9 mouse cellular contexts compared by ENCODE assay signal in the genomic region with DNA sequence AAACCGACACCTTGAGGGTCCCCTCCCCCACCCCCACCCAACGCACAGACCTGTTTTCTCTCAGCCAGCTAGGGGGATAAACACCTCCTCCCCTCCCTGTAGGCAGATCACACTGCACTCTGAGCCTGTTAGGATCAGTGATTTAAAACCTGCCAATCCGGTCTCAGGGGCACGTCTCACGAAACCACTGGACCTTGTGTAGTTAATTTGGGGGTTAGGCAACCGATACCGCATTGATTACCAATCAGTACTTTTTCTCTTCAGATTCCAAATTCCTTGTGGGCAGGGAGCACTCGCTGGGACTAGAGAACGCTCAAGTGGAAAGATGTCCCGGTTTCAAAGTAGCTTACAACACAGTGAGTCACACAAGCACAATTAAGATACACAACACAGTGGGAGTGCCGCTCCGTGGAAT.
DNase-seq lines count a peak whose midpoint lies in the region; ATAC-seq and TF ChIP-seq lines count a peak whose summit lies in the region.
"Had no signal": no experiment of that assay in that cellular context is flagged by ENCODE, and none has a peak within 500 bp of the region (broad histone marks: within the 10 kb centered on the region; RNA-seq: fewer than 3 reads in every experiment).

No protein-coding gene starts in this region.

- no peak for DNase-seq in heart, adult 2 months
- DNase-seq in heart, postnatal 4 days = no peak
- DNase-seq in liver, embryonic 13.5 days = no peak
- no peak for DNase-seq in cerebellum, postnatal 4 days (ENCODE audit: low spot score in 2 of 2)
- no peak for DNase-seq in right cerebral cortex, postnatal 25 days
- DNase-seq in MN1 (ENCODE audit: low spot score) = no peak

- intact Hi-C loops in heart, adult 2 months (cut with DNase I) = loop anchor here (2.0 kb wide), 4 partner anchors 51 to 105 kb away; no protein-coding TSS in a partner anchor

- no peak for TF ChIP-seq CTCF in heart, adult 2 months (IDR thresholded peaks at IDR 0.05)
- no peak for TF ChIP-seq CTCF in E14TG2a.4 (conservative IDR thresholded peaks at IDR 0.05; ENCODE audit: low read length)

- TF ChIP-seq POLR2A in heart, adult 2 months (IDR thresholded peaks at IDR 0.05; ENCODE audit: insufficient read depth, low read depth, low read length) = no peak

- H3K4me2 ChIP-seq in forebrain, embryonic 13.5 days = peak overlapping the region; percentile 96
- H3K4me2 ChIP-seq in liver, embryonic 13.5 days = peak overlapping the region; percentile 90

- H3K27ac ChIP-seq in heart, adult 2 months = peak overlapping the region; percentile 98
- H3K27ac ChIP-seq in forebrain, embryonic 13.5 days = no peak overlapping the region
- H3K27ac ChIP-seq in liver, embryonic 13.5 days = no peak overlapping the region
- H3K27ac ChIP-seq: macrophage had no signal

- no peaks in the 10 kb centered on the region for H3K9me3 ChIP-seq in E14TG2a.4 (ENCODE audit: low read length)
- no peaks in the 10 kb centered on the region for H3K9me3 ChIP-seq in forebrain, embryonic 13.5 days (replicated peaks)
- H3K9me3 ChIP-seq in liver, embryonic 13.5 days (replicated peaks) = no peaks in the 10 kb centered on the region

- no peak for ATAC-seq in forebrain, embryonic 13.5 days
- no peak for ATAC-seq in liver, embryonic 13.5 days (ENCODE audit: low read depth)

- H3K27me3 ChIP-seq in heart, adult 2 months (ENCODE audit: control insufficient read depth, insufficient read depth, low read length) = no peaks in the 10 kb centered on the region
- H3K27me3 ChIP-seq in E14TG2a.4 (ENCODE audit: insufficient read depth, low read length) = peaks cover 47% of the 10 kb centered on the region
- peaks cover 33% of the 10 kb centered on the region for H3K27me3 ChIP-seq in forebrain, embryonic 13.5 days
- peaks cover 67% of the 10 kb centered on the region for H3K27me3 ChIP-seq in liver, embryonic 13.5 days

- 21% methylated on average over 12 of the region's 12 CpGs for WGBS in heart, adult 2 months
- 3% methylated on average over 12 of the region's 12 CpGs for whole genome bisulfite sequencing in forebrain, embryonic 13.5 days
- WGBS in liver, embryonic 13.5 days (ENCODE audit: insufficient replicate concordance) = 4% methylated on average over 12 of the region's 12 CpGs

- H3K4me1 ChIP-seq in heart, adult 2 months (ENCODE audit: control insufficient read depth, insufficient read depth, low read length) = peaks cover 3% of the 10 kb centered on the region
- peaks cover 16% of the 10 kb centered on the region for H3K4me1 ChIP-seq in E14TG2a.4 (replicated peaks; ENCODE audit: low read depth, low read length)
- peaks cover 27% of the 10 kb centered on the region for H3K4me1 ChIP-seq in forebrain, embryonic 13.5 days
- H3K4me1 ChIP-seq in liver, embryonic 13.5 days (replicated peaks) = peaks cover 27% of the 10 kb centered on the region

- peak overlapping the region; percentile 97 for H3K4me3 ChIP-seq in heart, adult 2 months
- H3K4me3 ChIP-seq in E14TG2a.4 (replicated peaks; ENCODE audit: low read length) = peak overlapping the region; percentile 87
- H3K4me3 ChIP-seq in forebrain, embryonic 13.5 days = peak overlapping the region; percentile 76
- peak overlapping the region; percentile 69 for H3K4me3 ChIP-seq in liver, embryonic 13.5 days (replicated peaks)

- H3K79me2 ChIP-seq in heart, adult 2 months (replicated peaks; ENCODE audit: control insufficient read depth, insufficient read depth, low read length) = 0 out of 2 replicates have a peak, but pooled peaks cover 1% of the 10 kb centered on the region

- peaks cover 7% of the 10 kb centered on the region for H3K36me3 ChIP-seq in heart, adult 2 months (ENCODE audit: control insufficient read depth, insufficient read depth, low read length)
- no peaks in the 10 kb centered on the region for H3K36me3 ChIP-seq in E14TG2a.4 (ENCODE audit: insufficient read depth, low read length)
- H3K36me3 ChIP-seq in forebrain, embryonic 13.5 days (ENCODE audit: poor library complexity, severe bottlenecking) = no peaks in the 10 kb centered on the region
- H3K36me3 ChIP-seq in liver, embryonic 13.5 days = no peaks in the 10 kb centered on the region

- peak overlapping the region; percentile 99 for H3K9ac ChIP-seq in heart, adult 2 months (ENCODE audit: low read depth, low read length)
- H3K9ac ChIP-seq in forebrain, embryonic 13.5 days = peak overlapping the region; percentile 77
- H3K9ac ChIP-seq in liver, embryonic 13.5 days = 0 out of 2 replicates have a peak overlapping the region, but pooled peaks have one; percentile 69

- TF ChIP-seq EP300 in heart, adult 2 months (IDR thresholded peaks at IDR 0.05; ENCODE audit: insufficient read depth, low read depth, low read length) = no peak
